Mouse (Mus musculus): ENCODE measurements around the gene 4930452B06Rik. TPM values are rescaled to one million over a fixed set of nuclear protein-coding genes. Genes with fewer than 3 reads are reported as not detected.
"Not testable (repeated sequence)": the region's sequence is repeated elsewhere in the genome, so short reads cannot be mapped to it uniquely, and the experiment has no call there.

The 4930452B06Rik gene
- polyA plus RNA-seq, 1 experiment from 2014 or later, result 8.9 TPM

DNA sequence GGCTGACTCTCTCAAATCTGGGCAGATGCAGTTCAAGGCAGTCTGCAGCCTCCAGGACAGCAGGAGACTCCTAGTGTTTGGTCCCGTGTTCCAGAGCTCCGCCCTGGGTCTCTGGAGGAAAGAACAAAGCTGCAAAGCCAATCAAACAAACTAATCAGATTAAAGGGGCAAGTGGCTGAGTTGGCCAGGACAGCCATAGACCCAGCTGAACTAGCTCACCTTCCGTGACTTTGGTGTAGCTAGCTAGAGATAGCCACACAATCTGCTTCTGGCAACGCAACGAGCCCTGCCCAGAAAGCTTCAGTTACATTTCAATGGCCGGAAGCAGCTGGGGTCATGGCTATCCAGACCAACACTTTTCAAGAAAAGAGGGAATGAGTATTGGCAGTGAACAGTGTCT, 44.9 kb downstream of the 4930452B06Rik start:
- Histone ChIP-seq H3K9me3 (no peaks in the 10 kb centered on the region), H3K4me2 (no peak overlapping the region), H3K27ac (no peak overlapping the region), H3K36me3 (no peaks in the 10 kb centered on the region), H3K27me3 (no peaks in the 10 kb centered on the region), H3K9ac (replicated peaks) (no peak overlapping the region), H3K4me1 (replicated peaks) (no peaks in the 10 kb centered on the region; the same call in 1 of the 2 replicates), H3K4me3 (replicated peaks) (no peak overlapping the region)
- WGBS, result 65% methylated on average over 6 of the region's 6 CpGs
- ATAC-seq (ENCODE audit: insufficient number of reproducible peaks, insufficient read depth, low FRiP score, low TSS enrichment, low read depth), result no peak

DNA sequence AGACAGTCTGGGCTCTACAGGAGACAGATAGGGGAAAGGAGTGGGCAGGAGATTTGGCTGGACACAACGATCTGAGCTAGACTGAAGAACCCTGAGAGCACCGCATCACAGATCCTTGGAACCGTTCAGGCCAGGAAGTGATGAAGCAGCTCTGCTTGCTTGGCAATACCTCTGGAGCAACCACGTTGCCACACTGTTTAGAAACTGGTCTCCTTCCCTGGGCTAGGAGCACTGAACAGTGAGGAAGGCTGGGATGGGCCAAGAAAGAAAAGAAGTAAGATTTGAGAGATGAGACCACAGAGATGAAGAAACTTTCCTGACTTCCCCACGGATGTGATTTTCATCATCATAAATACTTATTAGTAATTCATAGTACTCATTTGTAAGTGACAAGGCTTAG, 45.5 kb downstream of the 4930452B06Rik start:
- no peak overlapping the region for H3K27ac ChIP-seq
- no peaks in the 10 kb centered on the region for H3K36me3 ChIP-seq
- ATAC-seq (ENCODE audit: insufficient number of reproducible peaks, insufficient read depth, low FRiP score, low TSS enrichment, low read depth), result no peak
- no peak overlapping the region for H3K9ac ChIP-seq (replicated peaks)
- H3K4me3 ChIP-seq (replicated peaks), result no peak overlapping the region
- WGBS, result 81% methylated on average over 5 of the region's 5 CpGs
- H3K4me2 ChIP-seq, result no peak overlapping the region
- no peaks in the 10 kb centered on the region; the same call in 1 of the 2 replicates for H3K4me1 ChIP-seq (replicated peaks)
- H3K9me3 ChIP-seq, result no peaks in the 10 kb centered on the region
- H3K27me3 ChIP-seq, result no peaks in the 10 kb centered on the region

DNA sequence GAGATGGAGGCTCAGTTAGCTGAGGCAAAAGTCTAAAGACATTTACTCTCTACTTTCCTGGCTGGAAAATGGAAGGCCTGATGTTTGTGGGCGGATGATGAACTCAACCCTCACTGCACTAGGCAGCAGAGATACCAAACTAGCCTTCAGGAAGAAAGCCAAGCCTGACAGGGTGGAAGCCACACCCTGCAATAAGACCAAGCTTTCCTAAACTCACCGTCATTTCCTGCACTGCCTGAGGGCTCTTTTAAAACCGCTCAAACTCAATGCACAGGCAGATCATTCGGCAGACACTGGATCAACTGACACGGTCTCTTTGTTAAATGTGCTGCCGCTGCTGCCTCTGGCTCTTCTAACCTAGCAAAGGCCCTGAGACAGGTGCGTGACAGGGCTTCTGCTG, 50.4 kb downstream of the 4930452B06Rik start:
- Histone ChIP-seq H3K36me3 (no peaks in the 10 kb centered on the region), H3K27ac (no peak overlapping the region), H3K4me2 (no peak overlapping the region), H3K4me1 (replicated peaks) (no peaks in the 10 kb centered on the region), H3K4me3 (replicated peaks) (no peak overlapping the region), H3K9ac (replicated peaks) (no peak overlapping the region), H3K9me3 (no peaks in the 10 kb centered on the region), H3K27me3 (no peaks in the 10 kb centered on the region)
- no peak for ATAC-seq (ENCODE audit: insufficient number of reproducible peaks, insufficient read depth, low FRiP score, low TSS enrichment, low read depth)
- WGBS, result 54% methylated on average over 7 of the region's 7 CpGs

DNA sequence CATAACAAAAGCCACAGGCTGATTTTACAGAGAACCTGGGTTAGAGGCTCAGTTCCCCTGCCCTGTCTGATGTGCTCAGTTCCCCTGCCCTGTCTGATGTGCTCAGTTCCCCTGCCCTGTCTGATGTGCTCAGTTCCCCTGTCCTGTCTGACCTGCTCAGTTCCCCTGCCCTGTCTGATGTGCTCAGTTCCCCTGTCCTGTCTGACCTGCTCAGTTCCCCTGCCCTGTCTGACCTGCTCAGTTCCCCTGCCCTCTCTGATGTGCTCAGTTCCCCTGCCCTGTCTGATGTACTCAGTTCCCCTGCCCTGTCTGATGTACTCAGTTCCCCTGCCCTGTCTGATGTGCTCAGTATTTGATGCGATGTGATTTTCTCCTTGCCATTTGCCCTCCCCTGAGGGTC, 51.6 kb downstream of the 4930452B06Rik start:
- H3K4me2 ChIP-seq; H3K4me1 ChIP-seq (replicated peaks); H3K4me3 ChIP-seq (replicated peaks); H3K9me3 ChIP-seq; H3K9ac ChIP-seq (replicated peaks); ATAC-seq (ENCODE audit: insufficient number of reproducible peaks, insufficient read depth, low FRiP score, low TSS enrichment, low read depth); H3K27ac ChIP-seq; H3K27me3 ChIP-seq; H3K36me3 ChIP-seq: not testable (repeated sequence)
- WGBS, result 57% methylated on average over 1 of the region's 1 CpGs

DNA sequence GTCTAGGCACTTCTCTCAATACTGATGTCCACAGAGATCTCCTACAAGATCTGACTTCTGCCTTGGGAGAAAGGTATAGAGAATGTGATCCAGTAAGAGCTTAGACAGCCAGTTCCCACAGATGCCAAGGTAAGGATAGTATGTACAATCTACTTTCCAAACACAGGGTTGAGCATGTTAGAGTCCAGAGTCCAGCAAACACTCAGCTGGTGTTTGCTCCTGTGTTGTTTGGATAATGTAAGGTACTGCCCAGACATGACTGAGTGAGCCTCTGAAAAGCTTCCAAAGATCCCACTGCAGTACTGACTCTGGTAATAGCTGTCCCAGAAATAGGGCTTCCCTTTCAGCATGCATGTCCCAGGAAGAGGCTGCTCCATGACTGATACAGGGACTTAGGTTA, 54.0 kb downstream of the 4930452B06Rik start:
- H3K9me3 ChIP-seq, result no peaks in the 10 kb centered on the region
- no peaks in the 10 kb centered on the region for H3K36me3 ChIP-seq
- H3K4me1 ChIP-seq (replicated peaks), result no peaks in the 10 kb centered on the region
- no peak overlapping the region for H3K4me3 ChIP-seq (replicated peaks)
- H3K27ac ChIP-seq, result no peak overlapping the region
- no peak for ATAC-seq (ENCODE audit: insufficient number of reproducible peaks, insufficient read depth, low FRiP score, low TSS enrichment, low read depth)
- no peaks in the 10 kb centered on the region for H3K27me3 ChIP-seq
- H3K4me2 ChIP-seq, result no peak overlapping the region
- H3K9ac ChIP-seq (replicated peaks), result no peak overlapping the region

DNA sequence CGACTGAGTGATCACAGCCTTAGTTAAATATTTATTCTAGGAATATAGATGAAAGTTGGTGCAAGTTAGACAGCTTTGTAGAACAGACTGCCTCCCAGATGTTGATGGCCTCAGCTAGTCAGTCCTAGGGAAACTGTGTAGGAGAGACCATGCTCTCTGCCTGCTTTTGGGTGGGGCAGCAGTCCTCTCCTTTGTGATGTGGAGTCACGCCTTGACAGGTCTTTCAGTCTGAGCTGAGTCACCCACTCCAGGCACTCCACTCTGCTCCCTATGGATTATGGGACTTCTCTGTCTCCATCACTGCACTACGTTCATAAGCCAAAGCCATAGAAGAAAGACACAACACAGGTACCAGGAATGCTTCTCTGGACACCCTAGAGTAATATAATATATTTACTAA, 55.9 kb downstream of the 4930452B06Rik start:
- 81% methylated on average over 3 of the region's 3 CpGs for WGBS
- H3K4me2 ChIP-seq, result no peak overlapping the region
- H3K4me3 ChIP-seq (replicated peaks), result no peak overlapping the region
- no peaks in the 10 kb centered on the region for H3K27me3 ChIP-seq
- ATAC-seq (ENCODE audit: insufficient number of reproducible peaks, insufficient read depth, low FRiP score, low TSS enrichment, low read depth), result no peak
- no peak overlapping the region for H3K27ac ChIP-seq
- H3K4me1 ChIP-seq (replicated peaks), result no peaks in the 10 kb centered on the region
- H3K9me3 ChIP-seq, result no peaks in the 10 kb centered on the region
- no peak overlapping the region for H3K9ac ChIP-seq (replicated peaks)
- H3K36me3 ChIP-seq, result no peaks in the 10 kb centered on the region

DNA sequence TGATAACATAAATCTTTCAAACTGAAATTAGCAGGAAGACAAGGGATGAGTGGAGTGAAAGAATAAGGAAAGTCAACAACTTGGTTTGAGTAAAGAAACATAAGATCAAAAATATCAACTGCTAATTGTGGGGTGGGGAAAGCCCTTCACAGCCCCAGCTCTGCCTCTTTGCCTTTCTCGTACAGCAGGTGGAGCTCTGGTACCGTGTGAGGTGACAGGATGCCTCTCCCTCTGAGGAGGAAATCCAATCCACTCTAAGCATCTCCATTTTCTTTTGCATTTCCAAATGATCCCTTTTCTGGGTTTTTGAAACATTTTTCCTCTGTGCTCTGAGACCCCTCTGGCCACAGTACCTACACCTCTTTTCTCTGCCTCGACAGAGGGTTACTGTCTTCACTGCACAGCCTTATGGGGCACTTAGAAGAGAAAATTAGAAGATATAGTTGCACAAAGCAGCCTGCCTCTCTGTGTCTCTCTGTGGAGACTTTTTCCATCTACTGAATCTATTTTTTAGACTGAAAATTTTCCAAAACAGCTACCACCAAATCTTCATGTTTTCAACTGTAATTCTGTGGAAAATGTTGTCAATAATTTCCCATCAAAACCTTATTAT, 57.4 kb downstream of the 4930452B06Rik start:
- Histone ChIP-seq H3K9me3 (no peaks in the 10 kb centered on the region), H3K4me3 (replicated peaks) (no peak overlapping the region)
- 5% methylated on average over 3 of the region's 3 CpGs for WGBS

DNA sequence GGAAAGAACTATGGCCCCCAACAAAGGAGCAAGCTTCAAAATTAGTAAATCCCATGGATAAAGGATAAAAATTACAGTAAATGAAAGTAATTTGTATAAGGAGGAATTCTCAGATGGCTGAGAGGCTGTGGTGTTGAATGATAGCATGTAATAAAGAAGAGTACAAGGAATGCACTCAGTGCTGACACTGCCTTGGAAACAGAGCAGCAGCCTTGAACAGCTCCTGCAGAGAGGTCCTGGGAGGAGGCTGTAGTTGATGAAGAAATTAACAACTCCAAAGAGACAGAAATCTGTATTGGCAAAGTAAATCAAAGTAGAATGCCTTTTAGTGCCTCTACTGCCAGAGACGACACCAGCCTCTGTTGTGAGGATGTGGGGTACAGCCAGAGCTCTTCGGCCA, 61.1 kb downstream of the 4930452B06Rik start:
- ATAC-seq (ENCODE audit: insufficient number of reproducible peaks, insufficient read depth, low FRiP score, low TSS enrichment, low read depth), result no peak
- no peaks in the 10 kb centered on the region for H3K4me1 ChIP-seq (replicated peaks)
- no peaks in the 10 kb centered on the region for H3K36me3 ChIP-seq
- H3K27ac ChIP-seq, result no peak overlapping the region
- WGBS, result 58% methylated on average over 2 of the region's 2 CpGs
- H3K9ac ChIP-seq (replicated peaks), result no peak overlapping the region
- no peaks in the 10 kb centered on the region for H3K9me3 ChIP-seq
- no peaks in the 10 kb centered on the region for H3K27me3 ChIP-seq
- H3K4me2 ChIP-seq, result no peak overlapping the region
- H3K4me3 ChIP-seq (replicated peaks), result no peak overlapping the region

More for the DNA sequence above, 57.4 kb downstream of the 4930452B06Rik start:
- ATAC-seq (ENCODE audit: insufficient number of reproducible peaks, insufficient read depth, low FRiP score, low TSS enrichment, low read depth), result no peak
- Histone ChIP-seq H3K9ac (replicated peaks) (no peak overlapping the region), H3K27me3 (no peaks in the 10 kb centered on the region), H3K4me2 (no peak overlapping the region), H3K27ac (no peak overlapping the region), H3K36me3 (no peaks in the 10 kb centered on the region), H3K4me1 (replicated peaks) (no peaks in the 10 kb centered on the region)

DNA sequence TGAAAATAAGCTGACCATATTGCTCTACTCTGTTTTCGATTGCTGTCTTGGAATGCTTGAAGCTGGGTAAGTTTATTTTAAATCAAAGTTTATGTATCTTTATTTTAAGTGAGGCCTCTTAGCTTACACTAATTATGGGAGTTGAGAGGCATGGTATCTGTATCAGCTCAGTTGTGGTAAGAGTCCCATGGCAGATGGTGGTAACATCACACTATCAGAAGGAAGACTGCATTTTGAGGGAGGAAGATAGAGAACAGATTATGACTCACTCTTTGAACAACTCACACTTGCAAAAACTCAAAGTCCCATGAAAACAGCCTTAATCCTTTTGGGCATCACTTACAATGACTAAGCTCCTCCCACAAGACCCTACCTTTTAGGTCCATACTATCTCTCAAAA, 81.0 kb downstream of the 4930452B06Rik start:
- Histone ChIP-seq H3K9ac (replicated peaks) (no peak overlapping the region), H3K27me3 (no peaks in the 10 kb centered on the region), H3K4me2 (no peak overlapping the region), H3K4me1 (replicated peaks) (no peaks in the 10 kb centered on the region), H3K36me3 (no peaks in the 10 kb centered on the region), H3K27ac (no peak overlapping the region), H3K9me3 (no peaks in the 10 kb centered on the region), H3K4me3 (replicated peaks) (no peak overlapping the region)
- ATAC-seq (ENCODE audit: insufficient number of reproducible peaks, insufficient read depth, low FRiP score, low TSS enrichment, low read depth), result no peak
- WGBS, result 88% methylated on average over 1 of the region's 1 CpGs

DNA sequence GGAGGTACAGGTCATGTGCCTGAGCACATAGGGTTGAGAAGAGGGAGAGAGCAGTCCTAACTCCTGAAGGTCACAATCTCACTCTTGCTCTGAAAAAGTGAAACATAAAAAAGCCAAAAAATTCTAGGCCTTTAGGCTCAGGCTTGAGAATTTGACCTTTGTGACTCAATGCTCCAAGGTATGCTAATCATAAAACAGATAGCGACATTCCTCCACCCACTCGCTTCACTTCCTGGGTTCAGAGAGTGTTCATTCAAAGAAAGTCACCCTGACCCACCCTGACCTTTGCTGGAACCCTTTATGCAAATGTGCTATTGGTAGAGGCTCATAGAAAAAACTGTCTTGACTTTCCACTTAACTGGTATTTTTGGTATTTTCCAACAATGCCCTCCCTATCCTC, 115.0 kb downstream of the 4930452B06Rik start:
- not testable (repeated sequence) for ATAC-seq (ENCODE audit: insufficient number of reproducible peaks, insufficient read depth, low FRiP score, low TSS enrichment, low read depth); H3K27ac ChIP-seq

DNA sequence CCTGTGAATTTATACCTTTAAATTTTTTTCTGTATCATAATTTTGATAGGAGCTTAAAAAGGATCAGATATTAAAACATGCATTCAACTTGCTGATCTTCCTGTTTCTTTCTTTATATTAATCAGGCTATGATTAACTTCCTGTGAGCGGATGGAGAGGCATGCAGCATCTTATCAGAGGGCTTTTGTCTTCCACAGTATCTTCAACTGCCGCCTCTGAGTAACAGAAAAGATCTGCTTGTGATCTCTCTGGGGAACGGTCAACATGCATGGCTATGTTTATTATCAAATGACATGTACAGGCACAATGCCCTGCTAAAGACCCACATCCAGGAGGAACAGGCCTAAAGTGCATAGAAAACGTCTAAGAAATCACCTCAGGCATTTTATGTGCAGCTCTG, 116.9 kb downstream of the 4930452B06Rik start:
- Histone ChIP-seq H3K36me3 (no peaks in the 10 kb centered on the region), H3K27me3 (no peaks in the 10 kb centered on the region), H3K9ac (replicated peaks) (no peak overlapping the region), H3K4me3 (replicated peaks) (no peak overlapping the region), H3K4me1 (replicated peaks) (no peaks in the 10 kb centered on the region), H3K27ac (no peak overlapping the region), H3K9me3 (no peaks in the 10 kb centered on the region), H3K4me2 (no peak overlapping the region)
- WGBS, result 76% methylated on average over 4 of the region's 4 CpGs
- ATAC-seq (ENCODE audit: insufficient number of reproducible peaks, insufficient read depth, low FRiP score, low TSS enrichment, low read depth), result no peak

More for the DNA sequence above, 115.0 kb downstream of the 4930452B06Rik start:
- H3K9me3 ChIP-seq; H3K4me3 ChIP-seq (replicated peaks); H3K4me1 ChIP-seq (replicated peaks); H3K36me3 ChIP-seq; H3K4me2 ChIP-seq; H3K27me3 ChIP-seq; H3K9ac ChIP-seq (replicated peaks): not testable (repeated sequence)
- WGBS, result 86% methylated on average over 2 of the region's 2 CpGs

DNA sequence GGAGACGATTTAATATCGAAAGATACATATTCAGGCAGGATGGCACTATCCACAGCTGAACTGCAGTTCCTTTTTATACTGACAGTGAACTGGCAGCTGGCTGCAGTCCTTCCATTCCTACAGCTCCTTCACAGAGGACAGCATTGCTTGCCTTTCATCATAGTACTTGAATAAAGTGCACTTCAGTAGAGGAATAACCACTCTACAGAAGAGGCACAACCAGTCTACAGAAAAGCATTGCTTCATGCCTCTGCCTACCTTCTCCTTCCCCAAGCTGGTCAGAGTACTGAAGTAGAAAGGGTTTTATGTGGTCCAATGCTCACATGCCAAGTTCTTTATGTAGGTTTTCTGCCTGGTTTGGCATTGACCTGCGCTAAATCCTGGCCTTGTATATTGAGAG, 130.0 kb downstream of the 4930452B06Rik start:
- no peaks in the 10 kb centered on the region for H3K9me3 ChIP-seq
- WGBS, result 94% methylated on average over 3 of the region's 3 CpGs
- no peak overlapping the region for H3K9ac ChIP-seq (replicated peaks)
- ATAC-seq (ENCODE audit: insufficient number of reproducible peaks, insufficient read depth, low FRiP score, low TSS enrichment, low read depth), result no peak
- H3K4me2 ChIP-seq, result no peak overlapping the region
- H3K36me3 ChIP-seq, result no peaks in the 10 kb centered on the region
- H3K27ac ChIP-seq, result no peak overlapping the region
- no peaks in the 10 kb centered on the region for H3K27me3 ChIP-seq
- no peaks in the 10 kb centered on the region for H3K4me1 ChIP-seq (replicated peaks)
- H3K4me3 ChIP-seq (replicated peaks), result no peak overlapping the region

All from limb, embryonic 12.5 days (tissue).